Mouse (Mus musculus) CH12.LX (cell line): ENCODE results near the gene Med8. TPM values are rescaled to one million over a fixed set of nuclear protein-coding genes. Genes with fewer than 3 reads are reported as not detected.

Experiments used
- DNase-seq: peaks from one replicate; pipeline ENCODE4 v3.0.0-alpha.2; 2013; ENCODE audit errors: extremely low read depth
- H3K27ac ChIP-seq: 2 replicates; pipeline ENCODE4 v1.5.1; 2012; ENCODE audit warnings: low read depth, mild to moderate bottlenecking, control low read depth, moderate library complexity; ENCODE audit not compliant: insufficient read depth
- H3K27me3 ChIP-seq: replicated peaks from 2 replicates; pipeline ENCODE3; 2012; ENCODE audit warnings: inconsistent platforms
- H3K36me3 ChIP-seq, 2 experiments: replicated peaks in 1 of 2; 2 replicates each; pipeline versions ENCODE3 to v1.6.1; 2012; ENCODE audit warnings: inconsistent platforms in 1 of 2, low read length in 1 of 2, mild to moderate bottlenecking in 1 of 2, mixed read lengths in 1 of 2, moderate library complexity in 1 of 2; ENCODE audit not compliant: control insufficient read depth in 1 of 2, insufficient read depth in 1 of 2
- H3K4me1 ChIP-seq, 2 experiments: 2 replicates each; pipeline ENCODE4 v1.6.1; 2012; ENCODE audit warnings: inconsistent platforms in 1 of 2, moderate library complexity in 1 of 2; ENCODE audit not compliant: insufficient read depth in 2 of 2, control insufficient read depth in 1 of 2
- H3K4me2 ChIP-seq: 2 replicates; pipeline ENCODE4 v1.6.1; 2012; ENCODE audit warnings: low read depth, mild to moderate bottlenecking, control low read depth; ENCODE audit not compliant: poor library complexity, insufficient read depth, severe bottlenecking
- H3K4me3 ChIP-seq, 3 experiments: fragments of 150-350 bp in 1 of 3; sonication (generic) in 1 of 3; replicated peaks in 1 of 3; 2 replicates each; pipeline versions ENCODE3 to v1.5.1; 2011 to 2012; ENCODE audit warnings: low read depth in 2 of 3, low read length in 2 of 3, mild to moderate bottlenecking in 2 of 3, moderate library complexity in 2 of 3, control low read depth in 1 of 3, improper control_type of control experiment in 1 of 3, inconsistent platforms in 1 of 3, mixed read lengths in 1 of 3; ENCODE audit not compliant: poor library complexity in 1 of 3
- H3K79me2 ChIP-seq: replicated peaks from 2 replicates; pipeline ENCODE4 v1.6.1; 2012; ENCODE audit warnings: mild to moderate bottlenecking, moderate library complexity; ENCODE audit not compliant: control insufficient read depth, poor library complexity, insufficient read depth, severe bottlenecking; ENCODE audit errors: extremely low read depth
- H3K9ac ChIP-seq: 2 replicates; pipeline ENCODE4 v1.6.1; 2012; ENCODE audit warnings: low read depth, mild to moderate bottlenecking, control low read depth, moderate library complexity; ENCODE audit not compliant: insufficient read depth
- H3K9me3 ChIP-seq: replicated peaks from 2 replicates; pipeline ENCODE3; 2012; ENCODE audit warnings: low read length, inconsistent platforms, mixed read lengths
- BHLHE40 ChIP-seq: IDR thresholded peaks from 2 replicates; pipeline ENCODE4 v1.6.1; 2011; ENCODE audit warnings: mild to moderate bottlenecking, low read depth, low read length, improper control_type of control experiment
- CHD1 ChIP-seq: IDR thresholded peaks from 2 replicates; pipeline ENCODE4 v1.6.1; 2012; ENCODE audit warnings: low read depth, low read length, improper control_type of control experiment, inconsistent platforms
- CHD2 ChIP-seq: IDR thresholded peaks from 2 replicates; pipeline ENCODE4 v1.6.1; 2011; ENCODE audit warnings: low read length, improper control_type of control experiment
- ELF1 ChIP-seq: IDR thresholded peaks from 2 replicates; pipeline ENCODE4 v1.6.1; 2014; ENCODE audit warnings: low read depth, mild to moderate bottlenecking, inconsistent platforms, low read length, improper control_type of control experiment
- GABPA ChIP-seq: IDR thresholded peaks from 2 replicates; pipeline ENCODE4 v1.6.1; 2012; ENCODE audit warnings: low read depth, low read length, improper control_type of control experiment, inconsistent platforms; ENCODE audit not compliant: insufficient replicate concordance
- HCFC1 ChIP-seq: IDR thresholded peaks from 2 replicates; pipeline ENCODE4 v1.6.1; 2012; ENCODE audit warnings: low read depth, mild to moderate bottlenecking, inconsistent platforms, low read length, improper control_type of control experiment
- MAFK ChIP-seq: IDR thresholded peaks from 2 replicates; pipeline ENCODE4 v1.6.1; 2011; ENCODE audit warnings: low read length, improper control_type of control experiment; ENCODE audit not compliant: insufficient replicate concordance
- MEF2A ChIP-seq: IDR thresholded peaks from 2 replicates; pipeline ENCODE4 v1.6.1; 2014; ENCODE audit warnings: low read depth, mild to moderate bottlenecking, inconsistent platforms, low read length, improper control_type of control experiment, borderline replicate concordance
- MYC ChIP-seq: IDR thresholded peaks from 2 replicates; pipeline ENCODE4 v1.6.1; 2011; ENCODE audit warnings: low read depth, mild to moderate bottlenecking, improper control_type of control experiment, low read length
- NELFE ChIP-seq: IDR thresholded peaks from 2 replicates; pipeline ENCODE4 v1.6.1; 2011; ENCODE audit warnings: low read depth, low read length, improper control_type of control experiment
- NRF1 ChIP-seq: IDR thresholded peaks from 2 replicates; pipeline ENCODE4 v1.6.1; 2014; ENCODE audit warnings: low read depth, mild to moderate bottlenecking, inconsistent platforms, low read length, improper control_type of control experiment, moderate library complexity
- POLR2AphosphoS2 ChIP-seq: IDR thresholded peaks from 2 replicates; pipeline ENCODE4 v1.6.1; 2011; ENCODE audit warnings: low read depth, low read length, improper control_type of control experiment
- TBP ChIP-seq: conservative IDR thresholded peaks from 2 replicates; pipeline ENCODE4 v1.6.1; 2011; ENCODE audit warnings: low read depth, low read length, improper control_type of control experiment
- UBTF ChIP-seq: IDR thresholded peaks from 2 replicates; pipeline ENCODE4 v1.6.1; 2012; ENCODE audit warnings: low read depth, mild to moderate bottlenecking, inconsistent platforms, low read length, improper control_type of control experiment, moderate library complexity
- USF1 ChIP-seq: IDR thresholded peaks from 2 replicates; pipeline ENCODE4 v1.6.1; 2014; ENCODE audit warnings: low read depth, mild to moderate bottlenecking, inconsistent platforms, low read length, improper control_type of control experiment
- USF2 ChIP-seq: conservative IDR thresholded peaks from 2 replicates; pipeline ENCODE4 v1.6.1; 2011; ENCODE audit warnings: low read depth, low read length, improper control_type of control experiment
- ZKSCAN1 ChIP-seq: IDR thresholded peaks from 2 replicates; pipeline ENCODE4 v1.6.1; 2012; ENCODE audit warnings: low read depth, inconsistent platforms, low read length, improper control_type of control experiment, borderline replicate concordance
- ZMIZ1 ChIP-seq: IDR thresholded peaks from 2 replicates; pipeline ENCODE4 v1.6.1; 2012; ENCODE audit warnings: low read depth, mild to moderate bottlenecking, inconsistent platforms, low read length, improper control_type of control experiment
- ZNF384 ChIP-seq: IDR thresholded peaks from 2 replicates; pipeline ENCODE4 v1.6.1; 2012; ENCODE audit warnings: low read depth, low read length, improper control_type of control experiment, inconsistent platforms
- dilution Hi-C: fragments of 300-500 bp; cut with MboI; formaldehyde crosslinking; loops from 2 replicates; pipeline ENCODE4 v1.14.3; 2020; ENCODE audit warnings: low sequenced_read_pairs; ENCODE audit not compliant: extremely low pct_unique_long_range_greater_than_20kb, extremely low pct_ligation_motif_present
- in situ Hi-C: fragments of 300-500 bp; cut with MboI; formaldehyde crosslinking; loops from 3 replicates; pipeline ENCODE4 v1.14.3; 2019; ENCODE audit warnings: low sequenced_read_pairs, low pct_ligation_motif_present, low pct_unique_long_range_greater_than_20kb, mixed read lengths
- polyA plus RNA-seq: library from polyadenylated mRNA; unstranded; fragments of >175 nt; gene quantifications from 2 replicates; pipeline ENCODE4 v1.2.1, GENCODE M21; 2012; ENCODE audit warnings: low read depth; ENCODE audit not compliant: insufficient read length
- total RNA-seq, 2 experiments: library from RNA; depleted of rRNA; stranded (reverse); fragments of 300-350 nt in 1 of 2; fragments of >200 nt in 1 of 2; gene quantifications; 2 replicates each; pipeline ENCODE4 v1.2.3; 2012 to 2014

Med8 gene
- total and polyA plus RNA-seq, 3 experiments: 102 to 152 (median 109) TPM

DNA sequence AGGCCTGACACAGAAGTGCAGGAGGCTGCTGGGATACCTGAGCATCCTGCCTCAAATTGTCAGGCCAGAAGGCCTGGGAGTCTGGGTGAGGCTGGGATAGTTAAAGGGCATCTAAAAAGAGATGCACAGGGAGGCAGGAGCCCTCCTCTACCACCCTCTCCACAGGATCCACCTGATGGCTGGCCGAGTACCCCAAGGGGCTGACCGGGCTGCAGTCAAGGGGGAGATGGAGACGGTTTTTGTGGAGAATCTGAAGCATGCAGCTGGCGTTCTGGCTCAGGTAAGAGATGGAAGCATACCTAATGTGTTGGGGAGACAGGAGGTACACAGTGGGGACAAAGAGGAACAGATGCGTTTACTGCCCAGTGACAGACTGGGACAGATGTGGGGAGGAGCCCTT is 47.7 kb upstream of the Med8 start:
- no peaks in the 10 kb centered on the region for H3K27me3 ChIP-seq
- DNase-seq: no peak
- H3K79me2 ChIP-seq: no peaks in the 10 kb centered on the region
- H3K4me1 ChIP-seq: peaks cover 0 to 8% of the 10 kb centered on the region in 2 experiments; a peak in 2 of 4 replicates
- dilution Hi-C loops: no loop called here
- no peak overlapping the region for H3K9ac ChIP-seq
- H3K36me3 ChIP-seq: peaks cover 45 to 53% of the 10 kb centered on the region in 2 experiments
- no peak for TF ChIP-seq MAFK
- TF ChIP-seq NRF1: no peak
- TF ChIP-seq USF2: no peak
- TF ChIP-seq ZMIZ1: no peak
- TF ChIP-seq GABPA: no peak
- no peak for TF ChIP-seq ZKSCAN1
- TF ChIP-seq HCFC1: no peak
- no peak for TF ChIP-seq TBP
- TF ChIP-seq MEF2A: no peak
- TF ChIP-seq NELFE: no peak
- no peak for TF ChIP-seq UBTF
- TF ChIP-seq USF1: no peak
- TF ChIP-seq POLR2AphosphoS2: no peak
- TF ChIP-seq CHD2: no peak
- no peak for TF ChIP-seq CHD1
- TF ChIP-seq, all 38 proteins: peak for 0
- Histone ChIP-seq H3K4me2 (no peak overlapping the region), H3K4me3 (no peak overlapping the region), H3K27ac (no peak overlapping the region), H3K9me3 (no peaks in the 10 kb centered on the region)
- in situ Hi-C loops: no loop called here

DNA sequence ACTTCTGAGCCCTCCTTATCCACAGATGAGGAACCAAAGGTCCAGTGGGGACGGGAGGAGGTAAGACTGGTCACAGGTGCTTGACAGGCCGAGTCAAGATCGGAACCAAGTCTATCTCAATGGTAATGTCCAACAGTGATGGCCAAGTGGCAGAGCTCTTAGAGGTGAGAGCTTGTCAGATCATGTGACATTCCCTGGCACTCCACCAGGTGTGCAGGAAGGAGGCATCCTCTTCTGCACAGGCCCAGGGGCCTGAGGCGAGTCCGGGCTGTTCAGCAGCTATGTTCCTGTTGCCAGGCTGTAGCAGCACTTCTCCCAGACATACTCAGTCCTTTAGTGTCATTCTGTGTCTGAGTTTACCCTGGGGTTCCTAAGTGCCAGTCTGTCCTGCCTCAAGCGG is 46.3 kb upstream of the Med8 start:
- Histone ChIP-seq H3K4me3 (no peak overlapping the region), H3K4me2 (no peak overlapping the region), H3K27me3 (no peaks in the 10 kb centered on the region), H3K27ac (no peak overlapping the region), H3K4me1 (peaks cover 0 to 8% of the 10 kb centered on the region in 2 experiments; a peak in 2 of 4 replicates), H3K79me2 (no peaks in the 10 kb centered on the region), H3K36me3 (peaks cover 51 to 65% of the 10 kb centered on the region in 2 experiments), H3K9ac (no peak overlapping the region), H3K9me3 (no peaks in the 10 kb centered on the region)
- dilution Hi-C loops: no loop called here
- DNase-seq: no peak
- TF ChIP-seq ZNF384 (no peak), MYC (no peak), ELF1 (no peak), USF2 (no peak), BHLHE40 (no peak), USF1 (no peak)
- in situ Hi-C loops: no loop called here
